In genomic region chr9:118456405-118456804, GRCm38 (mm10) we compare ENCODE assay signal across 22 mouse cellular contexts. TPM values are rescaled to one million over a fixed set of nuclear protein-coding genes. Genes with fewer than 3 reads are reported as not detected.
"Had no signal": no experiment of that assay in that cellular context is flagged by ENCODE, and none has a peak within 500 bp of the region (broad histone marks: within the 10 kb centered on the region; RNA-seq: fewer than 3 reads in every experiment).

No protein-coding gene starts in this region.

- ATAC-seq: liver, postnatal 0 days; lung, postnatal 0 days; midbrain, embryonic 13.5 days; midbrain, embryonic 16.5 days had no signal

- H3K4me1 ChIP-seq: kidney, embryonic 15.5 days; limb, embryonic 12.5 days; neural tube, embryonic 12.5 days had no signal

- H3K36me3 ChIP-seq: kidney, embryonic 15.5 days; limb, embryonic 12.5 days; limb, embryonic 15.5 days; midbrain, embryonic 10.5 days; midbrain, embryonic 13.5 days; neural tube, embryonic 12.5 days; neural tube, embryonic 15.5 days had no signal

- H3K27ac ChIP-seq: kidney, embryonic 15.5 days; limb, embryonic 12.5 days; limb, embryonic 15.5 days; liver, embryonic 14.5 days; macrophage; midbrain, embryonic 10.5 days; midbrain, embryonic 13.5 days; neural tube, embryonic 12.5 days; neural tube, embryonic 15.5 days had no signal

- H3K4me2 ChIP-seq: kidney, embryonic 15.5 days; limb, embryonic 12.5 days; limb, embryonic 15.5 days; liver, embryonic 11.5 days; lung, embryonic 14.5 days; midbrain, embryonic 13.5 days; neural tube, embryonic 12.5 days; neural tube, embryonic 15.5 days had no signal

- H3K27me3 ChIP-seq: limb, embryonic 15.5 days; midbrain, embryonic 13.5 days; neural tube, embryonic 12.5 days; neural tube, embryonic 15.5 days had no signal

- H3K4me3 ChIP-seq: kidney, embryonic 15.5 days; limb, embryonic 12.5 days; limb, embryonic 15.5 days; megakaryocyte, embryonic 14.5 days; midbrain, embryonic 10.5 days; midbrain, embryonic 13.5 days; neural tube, embryonic 12.5 days; neural tube, embryonic 15.5 days had no signal

- DNase-seq: kidney, adult 8-10 months; kidney, postnatal 10 days; kidney, postnatal 4 days; left cerebral cortex, postnatal 4 days; liver, postnatal 0 days; lung, embryonic 14.5 days; retina, postnatal 1 day; right cerebral cortex, postnatal 25 days; thymus, postnatal 25 days had no signal

- H3K9me3 ChIP-seq: kidney, embryonic 15.5 days; limb, embryonic 12.5 days; limb, embryonic 15.5 days; megakaryocyte, embryonic 14.5 days; midbrain, embryonic 10.5 days; midbrain, embryonic 13.5 days; neural tube, embryonic 12.5 days; neural tube, embryonic 15.5 days had no signal

- H3K9ac ChIP-seq: kidney, embryonic 15.5 days; limb, embryonic 12.5 days; limb, embryonic 15.5 days; liver, embryonic 14.5 days; liver, postnatal 0 days; lung, embryonic 14.5 days; midbrain, embryonic 13.5 days; neural tube, embryonic 12.5 days; neural tube, embryonic 15.5 days had no signal

RNA-seq across cellular contexts. Expression of gene Eomes, which starts 21.6 kb away (rescaled TPM):
- polyA plus RNA-seq: kidney, embryonic 15.5 days; liver, embryonic 11.5 days; liver, postnatal 0 days; lung, embryonic 14.5 days; macrophage; neural tube, embryonic 15.5 days had no signal
